Mouse (Mus musculus): ENCODE measurements at regions not wholly inside any gene's neighbourhood (a gene's known extent, or its start where the extent isn't known, plus 50 kb on each side); places are given as distances from the start of the nearest gene placed in this dataset.

DNA sequence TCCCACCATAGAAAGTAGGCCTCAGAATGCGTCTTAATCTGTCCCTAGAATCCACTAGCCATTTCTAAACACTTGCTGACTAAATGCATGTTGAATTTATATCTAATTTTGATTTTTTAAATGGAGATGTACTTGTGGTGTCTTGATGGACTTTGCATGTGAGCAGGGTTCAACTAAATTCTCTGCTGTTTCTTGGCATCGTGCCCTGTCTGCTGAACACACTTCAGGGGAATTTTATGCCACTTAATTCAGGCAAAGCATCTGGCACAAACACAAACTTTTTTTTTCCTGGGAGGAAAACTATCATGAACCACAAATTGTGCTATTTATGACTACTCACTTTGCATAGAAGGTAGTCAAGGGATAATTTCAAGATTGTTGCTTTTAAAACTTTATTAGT is 87.7 kb downstream of the Stc2 start:
- DNase-seq (ENCODE audit: extremely low spot score in 1 of 2, low spot score in 1 of 2), result no peak

DNA sequence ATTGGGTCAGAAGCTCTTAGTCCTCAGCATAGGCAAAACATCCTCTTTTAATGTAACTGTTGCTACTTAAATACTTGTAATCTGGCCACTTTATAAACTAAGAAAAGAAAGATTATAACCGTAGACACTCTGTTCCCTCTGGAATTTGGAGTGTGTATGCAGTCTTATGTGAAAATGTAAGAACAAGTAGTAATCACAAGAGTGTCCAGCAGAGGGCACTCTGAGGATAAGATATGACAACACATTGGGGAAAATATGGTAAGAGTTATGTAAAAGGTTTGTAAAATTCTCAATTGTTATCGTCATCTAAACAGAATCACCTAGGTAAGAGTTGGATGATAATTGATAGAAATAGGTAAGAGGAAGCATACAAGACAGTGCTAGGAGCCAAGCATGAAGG is 66.2 kb upstream of the Gm17332 start:
- DNase-seq (ENCODE audit: extremely low spot score in 1 of 2, low spot score in 1 of 2), result peak; percentile 53 to 90
